Mouse (Mus musculus) common myeloid progenitor, adult 5-6 weeks (primary cell): ENCODE results near the gene Manbal. TPM values are rescaled to one million over a fixed set of nuclear protein-coding genes. Genes with fewer than 3 reads are reported as not detected.

Experiments used
- ATAC-seq: replicated peaks from 2 replicates; pipeline ENCODE4 v1.8.0; 2016; ENCODE audit warnings: low read depth, mild to moderate bottlenecking, moderate TSS enrichment, inconsistent platforms; ENCODE audit not compliant: poor library complexity, severe bottlenecking
- total RNA-seq: library from RNA; stranded (forward); fragments of 200-1000, 187-1606 nt; gene quantifications from 2 replicates; pipeline ENCODE4 v1.2.3, GENCODE M21; 2017

Gene Manbal
- total RNA-seq, 1 experiment from 2014 or later = 7.6 TPM

DNA sequence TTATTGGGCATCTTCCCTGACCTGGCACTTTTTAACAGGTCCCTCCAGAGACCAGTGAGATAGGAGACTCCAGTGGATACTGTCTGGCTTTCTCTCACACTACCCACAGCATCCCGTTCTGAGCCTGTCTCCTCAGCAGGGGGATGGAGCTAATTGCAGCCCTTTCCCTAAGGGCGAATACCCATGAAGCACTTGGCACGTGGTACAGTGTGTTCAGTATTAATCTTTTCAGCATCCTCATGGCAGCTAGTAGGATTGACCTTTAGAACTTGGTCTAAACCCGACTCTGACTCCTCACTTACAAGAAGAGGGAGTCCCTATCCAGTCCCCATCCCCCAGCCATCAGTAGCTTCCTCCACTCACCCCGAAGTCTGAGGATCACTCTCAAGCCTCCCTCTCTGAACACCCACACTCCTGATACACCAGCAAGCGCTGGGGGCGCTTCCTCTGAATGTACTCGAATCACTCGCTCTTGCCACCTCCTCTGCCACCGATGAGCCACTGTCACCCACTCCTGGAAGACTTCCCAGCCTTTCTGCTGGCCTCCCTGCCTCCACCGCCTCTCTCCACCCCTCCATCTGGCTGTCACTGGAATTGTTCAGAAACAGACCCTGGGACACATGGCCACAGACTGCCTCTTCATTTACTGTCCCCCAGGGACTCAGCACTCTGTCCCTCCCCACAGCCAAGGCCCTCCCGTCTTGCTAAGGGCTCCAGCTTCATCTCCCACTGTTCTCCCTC lies 42.6 kb downstream of the Manbal start:
- ATAC-seq = no peak

DNA sequence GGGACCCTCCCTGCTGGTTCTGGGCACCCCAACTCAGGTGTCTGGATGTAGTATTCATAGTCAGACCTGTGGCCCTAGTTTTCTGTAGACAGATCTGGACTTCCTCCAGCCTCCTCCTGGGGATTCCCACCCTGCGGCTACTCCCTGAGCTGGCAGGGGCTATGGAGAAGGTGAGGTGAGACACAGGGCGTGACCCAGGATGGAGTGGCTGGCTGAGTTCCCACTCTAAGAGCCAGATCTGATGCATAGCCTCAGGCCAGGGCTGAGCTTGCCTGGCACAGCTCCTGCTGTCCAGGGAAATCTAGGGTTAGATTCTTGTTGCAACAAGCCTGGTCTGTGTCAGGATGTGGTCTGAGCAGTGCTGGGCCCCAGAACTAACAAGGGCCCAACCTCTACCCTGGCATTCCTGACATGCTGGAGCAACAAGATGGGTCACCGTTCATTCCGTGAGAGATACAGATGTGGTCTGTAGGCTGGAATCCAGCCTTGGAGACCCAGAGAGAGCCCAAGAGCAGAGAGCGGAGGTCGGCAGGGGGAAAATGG lies 43.8 kb downstream of the Manbal start:
- ATAC-seq = no peak

DNA sequence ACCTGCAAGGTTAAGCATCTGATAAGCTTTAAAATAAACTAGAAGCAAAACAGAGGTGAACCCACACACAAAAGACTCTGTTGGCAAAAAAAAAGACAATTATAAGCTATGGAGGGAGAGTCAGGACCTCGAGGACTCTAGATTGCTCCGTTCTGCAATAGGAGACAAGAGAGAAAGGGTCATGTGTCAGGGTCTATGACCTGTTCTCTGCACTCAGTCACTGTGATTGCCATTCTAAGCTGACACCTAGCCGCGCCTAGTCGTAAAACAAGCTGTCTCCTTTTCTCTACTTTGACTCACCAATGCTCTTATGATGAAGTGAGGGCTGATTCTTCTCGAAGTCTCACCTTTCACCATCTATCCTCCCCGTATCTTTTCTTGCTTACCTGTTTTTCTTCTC lies 45.1 kb downstream of the Manbal start:
- no peak for ATAC-seq

- no peak for ATAC-seq
These were observed 49.8 kb downstream of the Manbal start for GRCm38 (mm10) chr2:157417229-157417628.

GRCm38 (mm10) chr2:157418206-157418605 lies 50.8 kb downstream of the Manbal start, which contains the start of gene Src:
Gene Src (plus strand): TSS chr2:157418444.
- ATAC-seq = no peak

- no peak for ATAC-seq
These were observed 51.2 kb downstream of the Manbal start for GRCm38 (mm10) chr2:157418609-157419071.

DNA sequence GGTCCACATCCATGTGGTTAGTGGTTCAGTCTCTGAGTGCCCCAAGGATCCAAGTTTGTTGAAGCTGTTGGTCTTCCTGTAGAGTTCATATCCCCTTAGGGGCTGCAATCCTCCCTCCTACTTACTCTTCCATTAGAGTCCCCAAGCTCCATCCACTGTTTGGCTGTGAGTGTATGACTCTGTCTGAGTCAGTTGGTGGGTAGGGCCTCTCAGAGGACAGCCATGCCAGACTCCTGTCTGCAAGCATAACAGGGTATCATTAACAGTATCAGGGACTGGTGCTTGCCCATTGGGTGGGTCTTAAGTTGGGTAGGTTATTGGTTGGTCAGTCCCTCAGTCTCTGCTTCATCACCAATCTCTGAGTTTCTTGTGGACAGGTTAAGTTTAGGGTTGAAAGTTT lies 52.1 kb downstream of the Manbal start:
- no peak for ATAC-seq

DNA sequence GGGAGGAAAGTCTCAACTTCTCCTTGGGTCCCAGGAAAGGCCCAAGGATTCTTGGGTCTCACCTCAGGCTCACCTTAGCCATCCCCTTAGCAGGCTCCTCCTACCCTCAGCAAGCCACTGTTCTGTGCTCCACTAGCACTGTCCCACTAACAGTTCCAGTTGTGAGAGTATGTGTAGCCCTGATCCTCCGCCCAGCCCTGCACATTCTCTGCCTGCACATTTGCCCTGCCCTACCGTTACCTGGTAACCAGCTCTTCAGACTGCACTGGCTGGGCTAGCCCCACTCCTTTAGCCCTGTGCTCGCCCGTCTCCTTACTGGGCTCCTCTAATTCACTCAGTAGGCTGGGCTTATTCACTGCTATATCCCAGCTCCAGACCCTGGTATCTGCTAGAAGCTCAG lies 53.0 kb downstream of the Manbal start:
- no peak for ATAC-seq

DNA sequence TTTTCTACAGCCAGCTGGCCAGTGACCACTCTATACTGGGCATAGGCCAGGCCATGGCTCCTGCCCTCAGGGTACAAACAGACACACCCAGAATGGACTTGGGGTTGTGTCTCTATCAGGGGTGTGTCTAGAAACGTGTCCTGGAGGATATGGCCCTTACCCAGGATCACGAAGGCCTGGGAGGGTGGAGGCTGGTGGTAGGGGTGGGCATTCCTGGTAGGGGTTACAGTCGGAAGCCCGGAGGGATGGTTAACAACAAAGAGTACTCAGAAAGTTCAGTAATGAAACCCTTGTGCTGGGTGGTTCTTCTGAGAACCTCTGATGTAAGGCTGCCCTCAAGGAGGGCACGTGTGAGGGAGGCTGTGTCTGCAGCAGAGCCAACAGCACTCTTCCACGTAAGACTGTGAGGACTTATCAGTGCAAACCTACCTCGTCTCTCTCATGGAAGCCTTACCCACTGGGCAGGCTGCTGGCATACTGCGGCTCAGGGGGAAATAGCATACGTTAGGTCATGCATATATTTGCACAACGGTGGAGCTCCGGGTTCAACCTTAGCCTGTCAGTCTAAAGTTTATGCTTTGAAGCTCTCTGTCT lies 54.8 kb downstream of the Manbal start:
- no peak for ATAC-seq

GRCm38 (mm10) chr2:157422854-157423705 lies 55.7 kb downstream of the Manbal start:
- 0 out of 2 replicates have a peak, but pooled peaks have one; percentile 7 for ATAC-seq

DNA sequence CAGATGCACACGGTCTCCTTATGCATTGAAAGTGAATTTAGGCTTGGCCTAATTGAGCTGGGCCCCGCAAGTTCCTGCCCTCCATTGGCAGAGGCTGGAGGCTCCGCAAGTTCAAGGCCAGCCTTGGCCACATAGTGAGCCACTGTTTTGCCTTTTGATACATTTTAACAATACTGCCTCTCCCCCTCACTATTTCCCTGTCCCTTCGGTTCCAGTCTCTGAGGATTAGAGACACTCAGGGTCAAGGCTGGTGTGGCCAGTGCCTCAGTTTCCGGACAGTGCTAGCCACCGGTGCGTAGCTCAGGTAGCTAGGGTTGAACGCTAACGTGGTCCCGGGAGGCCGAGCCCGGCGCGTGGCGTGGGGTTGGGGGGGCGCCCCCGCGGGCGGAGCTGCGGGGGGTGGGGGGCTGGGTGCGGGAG lies 56.3 kb downstream of the Manbal start:
- no peak for ATAC-seq

- ATAC-seq = no peak
These were observed 56.9 kb downstream of the Manbal start for GRCm38 (mm10) chr2:157424126-157424903.

DNA sequence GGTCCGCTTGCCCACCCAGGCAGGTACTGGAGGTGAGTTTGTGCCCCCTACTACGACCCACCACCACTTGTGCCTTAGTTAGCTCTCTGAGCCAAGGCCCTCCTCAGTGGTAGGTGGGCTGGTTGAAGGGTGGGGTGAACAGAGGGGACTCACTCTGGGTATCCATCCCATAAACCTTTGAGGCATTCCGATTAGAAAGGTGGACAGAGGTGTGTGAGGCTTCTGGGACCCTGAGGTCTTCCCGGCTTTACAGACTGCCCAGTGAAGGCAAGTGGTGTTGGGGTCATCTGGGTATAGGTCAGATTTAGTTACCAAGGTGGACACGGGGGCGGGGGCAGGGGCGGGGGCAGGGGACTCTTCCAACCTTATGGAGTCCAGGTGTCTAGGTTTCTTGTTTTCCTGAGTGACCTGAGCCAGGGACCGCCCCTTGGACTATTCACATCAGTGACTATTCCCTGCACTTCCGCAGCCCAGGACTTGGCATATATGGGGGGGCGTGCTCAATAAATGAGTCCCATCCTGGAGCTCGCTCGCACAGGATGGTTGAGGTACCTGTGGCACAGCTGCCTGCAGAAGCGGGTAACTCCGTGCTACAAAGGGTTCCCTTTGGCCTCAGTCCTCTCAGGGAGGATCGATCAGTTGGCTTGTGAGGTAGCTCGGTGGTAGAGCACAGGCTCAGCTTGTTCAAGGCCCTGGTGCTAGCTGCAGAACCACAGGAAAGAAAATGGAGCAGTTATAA lies 57.7 kb downstream of the Manbal start:
- no peak for ATAC-seq

DNA sequence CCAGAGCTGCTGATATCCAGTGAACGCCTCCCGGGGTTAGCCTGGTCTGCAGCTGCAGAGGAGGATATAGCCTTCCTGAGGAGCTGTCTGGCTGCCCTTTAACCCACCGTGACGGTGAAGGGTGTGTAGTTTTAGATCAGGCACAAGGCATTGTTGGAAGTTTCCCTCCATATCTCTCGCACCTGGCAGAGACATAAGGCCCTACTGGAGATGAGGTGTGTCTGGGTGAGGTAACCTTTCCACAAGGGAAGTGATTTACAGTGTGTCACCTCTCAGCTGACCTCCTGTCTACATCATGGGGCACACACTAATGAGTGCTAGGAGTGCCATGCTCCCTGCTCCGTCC lies 58.2 kb downstream of the Manbal start:
- ATAC-seq = no peak

- ATAC-seq = no peak
These were observed 58.8 kb downstream of the Manbal start for GRCm38 (mm10) chr2:157426171-157426570.

GRCm38 (mm10) chr2:157427164-157427563 lies 59.8 kb downstream of the Manbal start:
- ATAC-seq = no peak

- peak; percentile 31 for ATAC-seq
These were observed 61.2 kb downstream of the Manbal start for GRCm38 (mm10) chr2:157428351-157429139.

- ATAC-seq = peak; percentile 45
These were observed 62.3 kb downstream of the Manbal start for GRCm38 (mm10) chr2:157429735-157430134.
